Mouse (Mus musculus) spleen, postnatal 36 days (tissue): ENCODE results near the gene Olfr787.

Experiments
- DNase-seq, 2 experiments: peaks; one replicate each; pipeline ENCODE4 v3.0.0; 2022; ENCODE audit warnings: low spot score in 2 of 2, mixed read lengths in 1 of 2

Olfr787 gene

DNA sequence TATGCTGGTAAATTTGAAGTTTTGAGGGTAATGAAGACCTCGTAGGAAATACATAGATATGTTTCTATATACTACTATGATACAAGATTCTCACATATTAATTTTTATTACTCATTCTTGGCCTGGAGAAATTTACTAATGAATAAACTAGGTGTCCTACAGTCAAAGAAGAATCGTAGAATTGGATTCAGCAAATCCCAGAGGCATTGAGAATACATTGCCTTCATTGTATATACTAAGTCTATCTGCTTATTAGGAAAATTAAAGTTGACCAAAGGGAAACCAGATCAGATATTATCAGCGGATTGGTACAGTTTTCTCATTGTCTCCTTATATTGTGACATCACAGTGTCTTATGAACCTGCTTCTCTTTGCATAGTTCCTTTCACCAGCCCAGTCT lies at the start of gene Olfr787:
Gene Olfr787, plus strand, starts transcription at position 301 of the 400 bp plus-strand sequence.
- no peak for DNase-seq

DNA sequence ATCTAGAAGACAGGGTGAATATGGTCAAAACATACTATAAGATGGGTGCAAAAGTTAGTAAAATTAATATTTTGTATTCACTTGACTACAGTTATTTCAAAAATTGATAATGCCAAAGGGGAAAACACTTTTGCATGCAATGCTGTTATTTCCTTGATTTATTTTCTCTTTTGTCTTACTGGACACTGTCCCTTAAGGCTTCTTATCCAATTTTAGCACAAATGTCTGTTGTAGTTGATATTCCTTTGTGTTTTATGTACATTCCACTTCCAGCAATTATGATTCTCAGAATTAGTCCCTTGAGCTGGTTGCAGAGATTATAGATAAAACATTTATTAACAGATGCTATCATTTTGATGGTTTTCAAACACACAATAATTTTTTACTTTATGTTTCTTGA lies 34.7 kb upstream of the Olfr787 start, which contains the start of gene Olfr786:
Gene Olfr786, plus strand, starts transcription at position 301 of the 400 bp plus-strand sequence.
- DNase-seq = no peak

DNA sequence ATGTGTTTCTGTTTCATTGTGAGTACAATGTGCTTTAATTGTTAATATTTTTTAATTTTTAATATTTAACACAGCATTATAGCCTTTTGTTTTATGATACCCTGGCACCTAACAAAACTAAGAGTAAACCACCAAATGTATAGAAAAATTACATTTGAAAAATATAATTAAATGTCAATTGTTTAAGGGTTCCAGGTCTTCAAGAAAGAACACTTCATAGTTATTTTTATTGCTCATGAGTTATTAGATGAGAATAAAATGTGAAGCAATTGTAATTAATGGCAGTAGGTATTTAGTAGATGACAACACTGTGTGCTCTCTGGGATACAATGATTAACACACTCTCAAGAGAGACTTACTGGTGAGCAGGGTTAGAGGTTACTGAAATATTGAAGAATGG lies 9.0 kb downstream of the Olfr787 start, which contains the start of gene Olfr788:
Gene Olfr788, plus strand, starts transcription at position 301 of the 400 bp plus-strand sequence.
- no peak for DNase-seq

DNA sequence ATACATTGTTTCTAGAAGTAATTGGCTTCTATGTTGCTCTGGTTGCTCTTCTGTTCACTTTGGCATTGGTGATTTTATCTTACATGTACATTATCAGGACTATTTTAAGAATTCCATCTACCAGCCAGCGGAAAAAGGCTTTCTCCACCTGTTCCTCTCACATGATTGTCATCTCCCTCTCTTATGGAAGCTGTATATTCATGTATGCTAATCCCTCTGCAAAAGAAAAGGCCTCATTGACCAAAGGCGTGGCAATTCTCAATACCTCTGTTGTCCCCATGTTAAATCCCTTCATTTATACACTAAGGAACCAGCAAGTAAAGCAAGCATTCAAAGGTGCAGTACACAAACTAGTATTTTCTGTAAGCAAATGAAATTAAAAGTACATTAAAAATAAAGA lies 11.6 kb downstream of the Olfr787 start:
- DNase-seq = no peak

DNA sequence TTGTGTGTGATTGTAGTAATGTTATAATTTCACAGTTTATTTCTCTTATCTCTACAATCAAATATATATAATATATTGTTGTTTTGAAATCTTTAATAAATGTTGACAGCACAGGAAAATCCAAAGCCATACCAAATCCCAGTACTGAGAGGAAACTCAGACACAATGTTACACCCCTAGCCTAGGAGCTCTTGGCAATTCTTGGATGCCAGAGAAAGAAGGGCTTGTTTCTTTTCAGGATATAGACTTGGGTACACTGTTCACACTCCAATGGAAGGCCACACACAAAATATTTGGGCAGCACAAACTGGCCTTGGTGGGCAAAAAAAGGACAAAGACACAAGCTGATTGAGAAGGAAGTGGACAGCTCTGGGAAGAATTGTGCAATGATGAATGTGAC lies 12.1 kb downstream of the Olfr787 start:
- no peak for DNase-seq

DNA sequence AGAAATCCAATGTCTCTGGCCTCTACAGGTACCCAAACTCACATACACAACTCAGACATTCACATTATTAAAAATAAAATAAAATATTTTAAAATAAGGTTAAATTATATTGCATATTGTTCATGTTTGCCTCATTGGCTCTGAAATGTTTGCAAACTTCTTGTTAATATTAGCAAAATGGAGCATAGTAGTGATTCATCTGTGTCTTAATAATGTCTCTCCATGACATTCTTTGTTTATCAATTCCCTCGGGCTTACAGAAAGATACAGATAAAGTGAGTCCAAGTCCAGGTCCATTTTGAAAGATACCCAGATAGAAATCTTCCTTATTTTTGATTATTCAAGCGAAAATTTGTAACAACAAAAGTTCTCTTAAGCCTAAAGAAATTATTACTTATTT lies 22.8 kb downstream of the Olfr787 start, which contains the start of gene Olfr789:
Gene Olfr789, plus strand, starts transcription at position 301 of the 400 bp plus-strand sequence.
- no peak for DNase-seq

DNA sequence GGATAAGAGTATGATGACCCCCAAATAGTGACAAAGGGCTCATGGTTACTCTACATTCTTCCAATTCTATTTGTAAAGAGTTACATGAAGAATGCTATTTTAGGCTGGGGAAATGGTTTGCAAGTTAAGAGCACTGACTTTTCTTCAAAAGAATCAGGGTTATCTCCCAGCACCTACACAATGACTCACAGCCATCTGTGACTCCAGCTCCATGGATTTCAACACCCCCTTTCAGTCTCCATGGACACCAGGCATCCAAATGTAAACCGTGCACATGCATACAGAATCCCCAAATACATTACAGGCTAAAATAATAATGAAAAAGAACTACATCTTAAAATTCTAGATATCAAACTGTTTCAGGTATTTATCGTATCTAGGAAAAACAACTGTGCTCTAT lies 28.4 kb downstream of the Olfr787 start:
- no peak for DNase-seq

DNA sequence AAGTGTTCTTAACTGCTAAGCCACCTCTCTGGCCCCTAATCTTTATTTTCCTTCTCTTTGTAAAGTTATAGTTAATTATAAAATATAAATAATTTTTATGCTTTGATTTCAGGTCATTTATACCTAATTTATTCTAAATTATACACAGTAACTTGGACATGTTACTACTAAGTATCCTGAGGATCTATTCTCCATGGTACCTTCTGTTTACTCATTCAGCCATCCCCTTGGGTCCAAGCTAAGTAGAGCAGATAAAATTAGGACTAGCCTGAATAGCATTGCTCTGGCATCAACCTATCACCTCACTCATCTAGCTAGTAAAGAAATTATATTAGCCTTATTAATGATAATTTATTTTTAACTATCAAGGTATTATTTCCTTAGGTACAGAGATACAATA lies 36.5 kb downstream of the Olfr787 start, which contains the start of gene Olfr790:
Gene Olfr790, plus strand, starts transcription at position 301 of the 400 bp plus-strand sequence.
- DNase-seq = no peak
